Mouse (Mus musculus) CH12.LX (cell line): ENCODE measurements around the gene Gmds. TPM values are rescaled to one million over a fixed set of nuclear protein-coding genes. Genes with fewer than 3 reads are reported as not detected.

Experiments used
- DNase-seq: peaks from one replicate; pipeline ENCODE4 v3.0.0-alpha.2; 2013; ENCODE audit errors: extremely low read depth
- H3K27ac ChIP-seq: 2 replicates; pipeline ENCODE4 v1.5.1; 2012; ENCODE audit warnings: low read depth, mild to moderate bottlenecking, control low read depth, moderate library complexity; ENCODE audit not compliant: insufficient read depth
- H3K27me3 ChIP-seq: replicated peaks from 2 replicates; pipeline ENCODE3; 2012; ENCODE audit warnings: inconsistent platforms
- H3K36me3 ChIP-seq, 2 experiments: replicated peaks in 1 of 2; 2 replicates each; pipeline versions ENCODE3 to v1.6.1; 2012; ENCODE audit warnings: inconsistent platforms in 1 of 2, low read length in 1 of 2, mild to moderate bottlenecking in 1 of 2, mixed read lengths in 1 of 2, moderate library complexity in 1 of 2; ENCODE audit not compliant: control insufficient read depth in 1 of 2, insufficient read depth in 1 of 2
- H3K4me1 ChIP-seq, 2 experiments: 2 replicates each; pipeline ENCODE4 v1.6.1; 2012; ENCODE audit warnings: inconsistent platforms in 1 of 2, moderate library complexity in 1 of 2; ENCODE audit not compliant: insufficient read depth in 2 of 2, control insufficient read depth in 1 of 2
- H3K4me2 ChIP-seq: 2 replicates; pipeline ENCODE4 v1.6.1; 2012; ENCODE audit warnings: low read depth, mild to moderate bottlenecking, control low read depth; ENCODE audit not compliant: poor library complexity, insufficient read depth, severe bottlenecking
- H3K4me3 ChIP-seq, 3 experiments: fragments of 150-350 bp in 1 of 3; sonication (generic) in 1 of 3; replicated peaks in 1 of 3; 2 replicates each; pipeline versions ENCODE3 to v1.5.1; 2011 to 2012; ENCODE audit warnings: low read depth in 2 of 3, low read length in 2 of 3, mild to moderate bottlenecking in 2 of 3, moderate library complexity in 2 of 3, control low read depth in 1 of 3, improper control_type of control experiment in 1 of 3, inconsistent platforms in 1 of 3, mixed read lengths in 1 of 3; ENCODE audit not compliant: poor library complexity in 1 of 3
- H3K79me2 ChIP-seq: replicated peaks from 2 replicates; pipeline ENCODE4 v1.6.1; 2012; ENCODE audit warnings: mild to moderate bottlenecking, moderate library complexity; ENCODE audit not compliant: control insufficient read depth, poor library complexity, insufficient read depth, severe bottlenecking; ENCODE audit errors: extremely low read depth
- H3K9ac ChIP-seq: 2 replicates; pipeline ENCODE4 v1.6.1; 2012; ENCODE audit warnings: low read depth, mild to moderate bottlenecking, control low read depth, moderate library complexity; ENCODE audit not compliant: insufficient read depth
- H3K9me3 ChIP-seq: replicated peaks from 2 replicates; pipeline ENCODE3; 2012; ENCODE audit warnings: low read length, inconsistent platforms, mixed read lengths
- GABPA ChIP-seq: IDR thresholded peaks from 2 replicates; pipeline ENCODE4 v1.6.1; 2012; ENCODE audit warnings: low read depth, low read length, improper control_type of control experiment, inconsistent platforms; ENCODE audit not compliant: insufficient replicate concordance
- HCFC1 ChIP-seq: IDR thresholded peaks from 2 replicates; pipeline ENCODE4 v1.6.1; 2012; ENCODE audit warnings: low read depth, mild to moderate bottlenecking, inconsistent platforms, low read length, improper control_type of control experiment
- JUND ChIP-seq: conservative IDR thresholded peaks from 2 replicates; pipeline ENCODE4 v1.6.1; 2011; ENCODE audit warnings: low read depth, low read length, improper control_type of control experiment
- MAX ChIP-seq: IDR thresholded peaks from 2 replicates; pipeline ENCODE4 v1.6.1; 2011; ENCODE audit warnings: low read length, improper control_type of control experiment
- MYC ChIP-seq: IDR thresholded peaks from 2 replicates; pipeline ENCODE4 v1.6.1; 2011; ENCODE audit warnings: low read depth, mild to moderate bottlenecking, improper control_type of control experiment, low read length
- NRF1 ChIP-seq: IDR thresholded peaks from 2 replicates; pipeline ENCODE4 v1.6.1; 2014; ENCODE audit warnings: low read depth, mild to moderate bottlenecking, inconsistent platforms, low read length, improper control_type of control experiment, moderate library complexity
- RCOR1 ChIP-seq: conservative IDR thresholded peaks from 2 replicates; pipeline ENCODE4 v1.6.1; 2012; ENCODE audit warnings: low read depth, mild to moderate bottlenecking, inconsistent platforms, low read length, improper control_type of control experiment
- SMC3 ChIP-seq: IDR thresholded peaks from 2 replicates; pipeline ENCODE4 v1.6.1; 2011; ENCODE audit warnings: low read depth, low read length, improper control_type of control experiment
- dilution Hi-C: fragments of 300-500 bp; cut with MboI; formaldehyde crosslinking; loops from 2 replicates; pipeline ENCODE4 v1.14.3; 2020; ENCODE audit warnings: low sequenced_read_pairs; ENCODE audit not compliant: extremely low pct_unique_long_range_greater_than_20kb, extremely low pct_ligation_motif_present
- in situ Hi-C: fragments of 300-500 bp; cut with MboI; formaldehyde crosslinking; loops from 3 replicates; pipeline ENCODE4 v1.14.3; 2019; ENCODE audit warnings: low sequenced_read_pairs, low pct_ligation_motif_present, low pct_unique_long_range_greater_than_20kb, mixed read lengths
- polyA plus RNA-seq: library from polyadenylated mRNA; unstranded; fragments of >175 nt; gene quantifications from 2 replicates; pipeline ENCODE4 v1.2.1, GENCODE M21; 2012; ENCODE audit warnings: low read depth; ENCODE audit not compliant: insufficient read length
- total RNA-seq, 2 experiments: library from RNA; depleted of rRNA; stranded (reverse); fragments of 300-350 nt in 1 of 2; fragments of >200 nt in 1 of 2; gene quantifications; 2 replicates each; pipeline ENCODE4 v1.2.3; 2012 to 2014

The Gmds gene
- total and polyA plus RNA-seq, 3 experiments = 11.0 to 19.3 (median 15.1) TPM

DNA sequence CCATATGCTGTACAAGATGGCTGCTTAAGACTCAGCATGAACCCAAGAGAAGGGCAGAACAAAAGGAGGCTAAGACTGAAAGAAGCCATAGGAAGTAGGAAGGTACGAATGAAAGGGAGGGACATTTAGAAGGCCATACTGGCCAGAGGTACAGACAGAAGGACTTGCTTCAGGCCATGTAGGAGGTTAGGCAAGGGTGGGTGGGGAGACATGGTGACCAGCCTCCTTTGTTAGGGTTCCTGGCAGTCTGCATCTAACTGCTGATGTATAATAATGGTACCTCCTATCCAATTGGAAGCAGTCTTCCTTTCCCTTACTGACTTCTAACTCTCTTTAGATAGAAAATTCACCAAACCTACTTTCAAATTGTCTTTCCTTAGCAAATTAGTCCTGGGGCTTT lies 432.0 kb downstream of the Gmds start:
- dilution Hi-C loops = no loop called here
- Histone ChIP-seq H3K4me3 (no peak overlapping the region), H3K9me3 (no peaks in the 10 kb centered on the region), H3K9ac (no peak overlapping the region), H3K27ac (no peak overlapping the region)
- no peak for DNase-seq
- TF ChIP-seq SMC3 = no peak
- TF ChIP-seq, all 38 proteins: peak for 0
- no peak overlapping the region for H3K4me2 ChIP-seq
- no peaks in the 10 kb centered on the region for H3K36me3 ChIP-seq
- in situ Hi-C loops = no loop called here
- no peaks in the 10 kb centered on the region for H3K79me2 ChIP-seq
- peaks cover 0 to 13% of the 10 kb centered on the region in 2 experiments; a peak in 2 of 4 replicates for H3K4me1 ChIP-seq
- H3K27me3 ChIP-seq = no peaks in the 10 kb centered on the region

DNA sequence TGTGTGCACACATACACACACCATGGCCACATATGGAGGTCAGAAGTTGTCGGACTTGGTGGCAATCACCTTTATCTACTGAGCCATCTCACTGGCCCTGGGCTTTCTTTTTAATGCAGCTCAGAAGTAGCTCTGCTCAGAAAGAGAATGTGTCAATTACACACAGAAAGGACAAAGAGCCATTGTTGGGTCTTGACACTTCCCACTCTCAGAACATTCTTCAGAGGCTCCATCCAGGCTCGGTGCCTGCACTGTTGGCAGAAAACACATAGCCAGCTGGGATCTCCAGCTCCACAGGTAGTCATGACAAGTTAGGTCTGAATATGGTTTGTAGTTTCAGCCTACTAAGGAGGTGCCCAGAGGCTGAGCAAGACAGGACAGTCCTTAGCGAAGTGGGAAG lies 438.3 kb downstream of the Gmds start:
- dilution Hi-C loops (no loop called here), in situ Hi-C loops (no loop called here)
- H3K9me3 ChIP-seq = no peaks in the 10 kb centered on the region
- DNase-seq = no peak
- peaks cover 0 to 16% of the 10 kb centered on the region in 2 experiments; a peak in 2 of 4 replicates for H3K4me1 ChIP-seq
- no peaks in the 10 kb centered on the region for H3K79me2 ChIP-seq
- H3K36me3 ChIP-seq = no peaks in the 10 kb centered on the region
- H3K9ac ChIP-seq = no peak overlapping the region
- no peak overlapping the region for H3K4me3 ChIP-seq
- TF ChIP-seq JUND (no peak), GABPA (no peak)
- H3K27me3 ChIP-seq = no peaks in the 10 kb centered on the region
- no peak overlapping the region for H3K4me2 ChIP-seq
- H3K27ac ChIP-seq = no peak overlapping the region

DNA sequence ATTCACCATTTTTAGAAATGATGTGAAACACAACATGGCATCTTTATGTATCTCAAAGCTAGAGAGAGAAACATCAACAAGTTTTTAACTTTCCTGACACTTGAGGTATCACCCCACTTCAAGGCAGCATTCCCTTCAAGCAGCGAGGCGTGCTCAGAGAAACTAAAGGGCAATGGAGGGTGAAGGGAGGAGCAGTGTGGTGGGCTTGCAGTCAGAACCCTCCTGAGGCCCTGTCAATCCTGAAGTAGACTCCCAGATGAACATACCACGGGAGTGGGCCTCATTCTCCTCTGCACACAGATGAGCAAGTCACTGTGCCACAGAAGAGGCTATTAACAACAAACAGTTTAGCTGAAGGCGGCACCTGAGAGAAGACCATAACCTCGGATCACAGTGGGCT lies 439.1 kb downstream of the Gmds start:
- Histone ChIP-seq H3K4me2 (no peak overlapping the region), H3K79me2 (no peaks in the 10 kb centered on the region), H3K4me3 (no peak overlapping the region), H3K9ac (no peak overlapping the region), H3K4me1 (peaks cover 0 to 16% of the 10 kb centered on the region in 2 experiments; a peak in 2 of 4 replicates), H3K9me3 (no peaks in the 10 kb centered on the region), H3K27ac (no peak overlapping the region), H3K27me3 (no peaks in the 10 kb centered on the region), H3K36me3 (no peaks in the 10 kb centered on the region)
- TF ChIP-seq MAX = no peak
- no peak for TF ChIP-seq NRF1
- dilution Hi-C loops = no loop called here
- in situ Hi-C loops = no loop called here
- no peak for DNase-seq

DNA sequence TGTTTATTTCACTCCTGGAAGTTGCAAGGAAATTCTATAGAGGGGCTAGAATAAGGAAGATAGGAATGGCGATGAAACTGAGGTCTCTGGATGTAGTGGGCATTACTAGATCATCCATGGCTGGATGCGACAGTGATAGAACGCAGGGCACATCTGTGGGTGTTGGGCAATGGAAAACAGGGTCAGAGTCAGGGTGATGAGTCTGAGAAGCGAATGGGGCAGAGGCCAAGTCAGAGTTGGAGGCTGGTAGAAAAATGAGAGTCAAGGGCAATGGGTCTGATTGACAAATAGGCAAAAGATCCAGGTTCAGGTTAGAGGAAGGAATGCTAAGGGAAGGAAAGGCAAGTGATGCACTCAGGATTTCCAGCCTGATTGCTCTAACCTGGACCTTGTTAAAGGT lies 441.0 kb downstream of the Gmds start:
- no peak for TF ChIP-seq MYC
- no peak for TF ChIP-seq HCFC1
- TF ChIP-seq RCOR1 = no peak
- TF ChIP-seq, all 38 proteins: peak for 0
- no peak overlapping the region for H3K4me2 ChIP-seq
- H3K79me2 ChIP-seq = no peaks in the 10 kb centered on the region
- in situ Hi-C loops (no loop called here), dilution Hi-C loops (no loop called here)
- peaks cover 0 to 11% of the 10 kb centered on the region in 2 experiments; a peak in 2 of 4 replicates for H3K4me1 ChIP-seq
- no peaks in the 10 kb centered on the region for H3K27me3 ChIP-seq
- no peak overlapping the region for H3K9ac ChIP-seq
- H3K4me3 ChIP-seq = no peak overlapping the region
- H3K9me3 ChIP-seq = no peaks in the 10 kb centered on the region
- H3K27ac ChIP-seq = no peak overlapping the region
- DNase-seq = no peak
- no peaks in the 10 kb centered on the region for H3K36me3 ChIP-seq
